Mouse (Mus musculus) brain, adult 2 months (tissue): ENCODE measurements around the gene Ctsw.

Experiments
- DNase-seq: peaks from one replicate; pipeline ENCODE4 v3.0.0; 2011; ENCODE audit warnings: low read depth, low spot score

The Ctsw gene

GRCm38 (mm10) chr19:5487768-5488550, 19.7 kb upstream of the Ctsw start, which contains the start of gene Mus81:
Gene Mus81, minus strand, starts transcription at chr19:5488402.
- peak; percentile 99 for DNase-seq

- DNase-seq = no peak
Observed at GRCm38 (mm10) chr19:5486771-5487170, 18.5 kb upstream of the Ctsw start.

- peak; percentile 75 for DNase-seq
Observed at GRCm38 (mm10) chr19:5486286-5486685, 18.0 kb upstream of the Ctsw start.

- peak; percentile 91 for DNase-seq
Observed at GRCm38 (mm10) chr19:5485821-5486220, 17.5 kb upstream of the Ctsw start.

- DNase-seq = peak; percentile 36
Observed at GRCm38 (mm10) chr19:5485371-5485770, 17.1 kb upstream of the Ctsw start.

GRCm38 (mm10) chr19:5484496-5484895, 16.2 kb upstream of the Ctsw start:
- no peak for DNase-seq

- DNase-seq = no peak
Observed at GRCm38 (mm10) chr19:5483386-5484359, 15.4 kb upstream of the Ctsw start.

GRCm38 (mm10) chr19:5481398-5481797, 13.1 kb upstream of the Ctsw start:
- DNase-seq = no peak

- no peak for DNase-seq
Observed at GRCm38 (mm10) chr19:5480016-5480415, 11.7 kb upstream of the Ctsw start.

GRCm38 (mm10) chr19:5477668-5478300, 9.5 kb upstream of the Ctsw start:
- peak; percentile 54 for DNase-seq

GRCm38 (mm10) chr19:5477004-5477667, 8.8 kb upstream of the Ctsw start:
- peak; percentile 76 for DNase-seq

GRCm38 (mm10) chr19:5475069-5475714, 6.9 kb upstream of the Ctsw start:
- peak; percentile 61 for DNase-seq

- peak; percentile 65 for DNase-seq
Observed at GRCm38 (mm10) chr19:5474281-5475068, 6.2 kb upstream of the Ctsw start.

GRCm38 (mm10) chr19:5473720-5474119, 5.4 kb upstream of the Ctsw start, which contains the start of gene Efemp2:
Gene Efemp2, plus strand, starts transcription at chr19:5473954.
- peak; percentile 86 for DNase-seq

- no peak for DNase-seq
Observed at GRCm38 (mm10) chr19:5472857-5473256, 4.5 kb upstream of the Ctsw start.

GRCm38 (mm10) chr19:5471846-5472245, 3.5 kb upstream of the Ctsw start:
- DNase-seq = no peak

GRCm38 (mm10) chr19:5466916-5467500, 1.3 kb downstream of the Ctsw start:
- DNase-seq = no peak

- no peak for DNase-seq
Observed at GRCm38 (mm10) chr19:5465037-5465436, 3.3 kb downstream of the Ctsw start.

- peak; percentile 77 for DNase-seq
Observed at GRCm38 (mm10) chr19:5463791-5464562, 4.3 kb downstream of the Ctsw start.
